Mouse (Mus musculus): ENCODE data around the gene Serpina1d.
"Not testable (repeated sequence)": the region's sequence is repeated elsewhere in the genome, so short reads cannot be mapped to it uniquely, and the experiment has no call there.

Gene Serpina1d

GRCm38 (mm10) chr12:103773246-103773851 lies at the start of gene Serpina1d:
Gene Serpina1d, minus strand, starts transcription at chr12:103773592.
- not testable (repeated sequence) for DNase-seq (ENCODE audit: low read depth, low spot score)

GRCm38 (mm10) chr12:103770597-103770996 lies 2.8 kb downstream of the Serpina1d start:
- DNase-seq (ENCODE audit: low read depth, low spot score) = not testable (repeated sequence)

- not testable (repeated sequence) for DNase-seq (ENCODE audit: low read depth, low spot score)
Measured at GRCm38 (mm10) chr12:103763083-103763482, 10.3 kb downstream of the Serpina1d start.

GRCm38 (mm10) chr12:103760316-103760715 lies 13.1 kb downstream of the Serpina1d start:
- DNase-seq (ENCODE audit: low read depth, low spot score) = not testable (repeated sequence)

GRCm38 (mm10) chr12:103745957-103746356 lies 27.4 kb downstream of the Serpina1d start:
- not testable (repeated sequence) for DNase-seq (ENCODE audit: low read depth, low spot score)

- not testable (repeated sequence) for DNase-seq (ENCODE audit: low read depth, low spot score)
Measured at GRCm38 (mm10) chr12:103737791-103738580, 35.4 kb downstream of the Serpina1d start.

GRCm38 (mm10) chr12:103735566-103735965 lies 37.8 kb downstream of the Serpina1d start:
- not testable (repeated sequence) for DNase-seq (ENCODE audit: low read depth, low spot score)

- DNase-seq (ENCODE audit: low read depth, low spot score) = not testable (repeated sequence)
Measured at GRCm38 (mm10) chr12:103735101-103735500, 38.3 kb downstream of the Serpina1d start.
